Mouse (Mus musculus) hindbrain, embryonic 10.5 days (tissue): ENCODE measurements around the gene Sertad3. TPM values are rescaled to one million over a fixed set of nuclear protein-coding genes. Genes with fewer than 3 reads are reported as not detected.
A peak's percentile ranks its signal among the peaks of the same experiment; 100 is the strongest.

Experiments
- DNase-seq: peaks from one replicate; pipeline ENCODE4 v3.0.0-alpha.2; 2017; ENCODE audit warnings: low spot score
- H3K27ac ChIP-seq: fragments of 300-500 bp; sonication (generic); 2 replicates; pipeline ENCODE4 v1.5.1; 2016; ENCODE audit warnings: mild to moderate bottlenecking, moderate library complexity
- H3K27me3 ChIP-seq: fragments of 300-500 bp; sonication (generic); 2 replicates; pipeline ENCODE4 v1.6.1; 2016; ENCODE audit warnings: mild to moderate bottlenecking; ENCODE audit not compliant: poor library complexity, insufficient read depth, severe bottlenecking
- H3K36me3 ChIP-seq: fragments of 300-500 bp; sonication (generic); 2 replicates; pipeline ENCODE4 v1.6.1; 2016; ENCODE audit warnings: mild to moderate bottlenecking, moderate library complexity
- H3K4me1 ChIP-seq: fragments of 300-500 bp; sonication (generic); replicated peaks from 2 replicates; pipeline ENCODE4 v1.6.1; 2016; ENCODE audit warnings: mild to moderate bottlenecking
- H3K4me3 ChIP-seq: fragments of 300-500 bp; sonication (generic); 2 replicates; pipeline ENCODE4 v1.5.1; 2016; ENCODE audit warnings: mild to moderate bottlenecking, moderate library complexity
- H3K9me3 ChIP-seq: fragments of 300-500 bp; sonication (generic); 2 replicates; pipeline ENCODE4 v1.6.1; 2016; ENCODE audit warnings: mild to moderate bottlenecking, moderate library complexity
- WGBS: fragments of 180-500 bp; shearing (Covaris S2); methylation state at CpG from one replicate; pipeline ENCODE4 v1.1.7; 2016; 5-methylcytosine and 5-hydroxymethylcytosine counted together
- polyA plus RNA-seq: library from polyadenylated mRNA; unstranded; fragments of >200 nt; fragmentation: Nextera tagmentation; extraction: Ambion mirVana; gene quantifications from 2 replicates; pipeline ENCODE4 v1.2.1, GENCODE M21; 2016

Sertad3 gene
- polyA plus RNA-seq, 1 experiment from 2014 or later, result 23.0 TPM

GRCm38 (mm10) chr7:27473835-27474489, 394 bp downstream of the Sertad3 start:
- Histone ChIP-seq H3K27me3 (no peaks in the 10 kb centered on the region), H3K4me3 (peak overlapping the region; percentile 80), H3K9me3 (no peaks in the 10 kb centered on the region), H3K36me3 (peaks cover 24% of the 10 kb centered on the region), H3K27ac (peak overlapping the region; percentile 91), H3K4me1 (peaks cover 13% of the 10 kb centered on the region)
- DNase-seq, result no peak
- under 1% methylated on average over 34 of the region's 34 CpGs for WGBS

DNA sequence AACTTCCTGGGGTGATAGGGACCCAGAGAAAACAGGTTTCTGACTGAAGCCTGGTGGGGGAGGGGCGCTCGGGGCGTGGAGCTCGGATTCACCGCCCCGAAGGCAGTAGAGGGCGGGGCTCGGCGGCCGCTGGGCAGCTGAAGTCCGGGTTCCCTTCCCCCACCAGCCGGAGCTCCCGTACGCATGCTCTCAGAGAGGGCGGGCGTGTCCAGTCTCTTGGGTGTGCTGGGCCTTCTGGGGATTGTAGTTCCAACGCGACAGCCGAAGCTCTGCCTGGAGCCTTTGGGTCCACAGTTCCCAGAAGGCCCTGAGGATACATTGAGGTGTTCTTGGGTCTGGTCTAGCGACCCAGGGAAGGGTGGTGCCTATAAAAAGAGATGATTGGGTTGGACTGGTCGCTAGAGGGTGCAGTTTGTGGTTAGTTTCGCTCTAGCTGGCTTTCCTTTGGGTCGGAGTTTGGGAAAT, 954 bp downstream of the Sertad3 start:
- Histone ChIP-seq H3K4me1 (peaks cover 13% of the 10 kb centered on the region), H3K9me3 (no peaks in the 10 kb centered on the region), H3K36me3 (peaks cover 24% of the 10 kb centered on the region), H3K27me3 (no peaks in the 10 kb centered on the region), H3K4me3 (peak overlapping the region; percentile 80), H3K27ac (peak overlapping the region; percentile 91)
- WGBS, result under 1% methylated on average over 23 of the region's 23 CpGs
- DNase-seq, result peak; percentile 97

- Histone ChIP-seq H3K36me3 (peaks cover 24% of the 10 kb centered on the region), H3K4me3 (no peak overlapping the region), H3K27ac (no peak overlapping the region), H3K27me3 (no peaks in the 10 kb centered on the region), H3K4me1 (peaks cover 13% of the 10 kb centered on the region), H3K9me3 (no peaks in the 10 kb centered on the region)
- WGBS, result 93% methylated on average over 2 of the region's 2 CpGs
- DNase-seq, result no peak
Measured at GRCm38 (mm10) chr7:27475596-27475995, 2.0 kb downstream of the Sertad3 start.

DNA sequence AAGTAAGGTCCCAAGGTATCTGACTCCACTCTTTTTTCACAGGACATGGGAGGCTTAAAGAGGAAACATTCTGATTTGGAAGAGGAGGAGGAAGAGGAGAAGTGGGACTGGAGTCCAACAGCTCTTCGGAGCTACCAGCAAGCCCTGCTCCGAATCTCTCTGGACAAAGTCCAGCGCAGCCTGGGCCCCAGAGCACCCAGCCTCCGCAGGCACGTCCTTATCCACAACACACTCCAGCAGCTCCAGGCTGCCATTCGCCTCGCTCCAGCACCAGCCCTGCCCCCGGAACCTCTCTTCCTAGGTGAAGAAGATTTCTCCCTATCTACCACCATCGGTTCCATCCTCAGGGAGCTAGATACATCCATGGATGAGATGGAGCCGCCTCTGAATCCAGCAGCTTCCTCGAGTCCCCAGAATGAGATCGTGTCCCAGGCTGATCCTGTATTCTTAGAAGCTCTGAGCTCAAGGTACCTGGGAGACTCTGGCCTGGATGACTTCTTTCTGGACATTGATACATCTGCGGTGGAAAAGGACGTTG, 2.6 kb downstream of the Sertad3 start:
- DNase-seq, result no peak
- Histone ChIP-seq H3K27ac (no peak overlapping the region), H3K36me3 (peaks cover 24% of the 10 kb centered on the region), H3K4me1 (peaks cover 18% of the 10 kb centered on the region), H3K27me3 (no peaks in the 10 kb centered on the region), H3K9me3 (no peaks in the 10 kb centered on the region), H3K4me3 (no peak overlapping the region)
- WGBS, result 94% methylated on average over 14 of the region's 14 CpGs

- Histone ChIP-seq H3K27me3 (no peaks in the 10 kb centered on the region), H3K4me3 (no peak overlapping the region), H3K27ac (no peak overlapping the region), H3K9me3 (no peaks in the 10 kb centered on the region), H3K36me3 (peaks cover 24% of the 10 kb centered on the region), H3K4me1 (peaks cover 24% of the 10 kb centered on the region)
- DNase-seq, result no peak
- 84% methylated on average over 7 of the region's 7 CpGs for WGBS
Measured at GRCm38 (mm10) chr7:27478561-27478960, 5.0 kb downstream of the Sertad3 start.

DNA sequence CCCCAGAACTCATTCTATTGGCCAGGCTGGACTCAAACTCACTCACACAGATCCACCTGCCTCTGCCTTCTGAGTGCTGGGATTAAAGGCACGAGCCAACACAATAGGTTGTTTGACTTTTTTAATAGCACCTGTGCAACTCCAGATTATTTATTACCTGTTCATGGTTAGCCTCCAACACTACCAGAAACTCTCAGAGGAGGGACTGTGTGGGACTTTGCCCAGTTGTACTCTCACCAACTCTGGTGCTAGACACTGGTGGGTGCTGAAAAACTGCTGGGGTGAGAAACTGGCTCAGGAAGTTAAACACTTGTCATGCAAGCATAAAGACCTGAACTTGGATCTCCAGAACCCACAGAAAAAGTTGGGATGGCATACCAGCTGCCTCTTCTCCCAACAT, 6.2 kb downstream of the Sertad3 start:
- Histone ChIP-seq H3K27ac (no peak overlapping the region), H3K9me3 (no peaks in the 10 kb centered on the region), H3K4me3 (no peak overlapping the region), H3K27me3 (no peaks in the 10 kb centered on the region), H3K36me3 (peaks cover 24% of the 10 kb centered on the region), H3K4me1 (peaks cover 24% of the 10 kb centered on the region)
- DNase-seq, result no peak
- WGBS, result 81% methylated on average over 1 of the region's 1 CpGs

- Histone ChIP-seq H3K27me3 (peaks cover 4% of the 10 kb centered on the region), H3K4me3 (peak overlapping the region; percentile 51; the same call in 1 of the 2 replicates), H3K36me3 (peaks cover 24% of the 10 kb centered on the region), H3K4me1 (peaks cover 17% of the 10 kb centered on the region), H3K9me3 (no peaks in the 10 kb centered on the region), H3K27ac (peak overlapping the region; percentile 89; the same call in 1 of the 2 replicates)
- WGBS, result 75% methylated on average over 3 of the region's 3 CpGs
- DNase-seq, result no peak
Measured at GRCm38 (mm10) chr7:27480506-27480905, 6.9 kb downstream of the Sertad3 start.

DNA sequence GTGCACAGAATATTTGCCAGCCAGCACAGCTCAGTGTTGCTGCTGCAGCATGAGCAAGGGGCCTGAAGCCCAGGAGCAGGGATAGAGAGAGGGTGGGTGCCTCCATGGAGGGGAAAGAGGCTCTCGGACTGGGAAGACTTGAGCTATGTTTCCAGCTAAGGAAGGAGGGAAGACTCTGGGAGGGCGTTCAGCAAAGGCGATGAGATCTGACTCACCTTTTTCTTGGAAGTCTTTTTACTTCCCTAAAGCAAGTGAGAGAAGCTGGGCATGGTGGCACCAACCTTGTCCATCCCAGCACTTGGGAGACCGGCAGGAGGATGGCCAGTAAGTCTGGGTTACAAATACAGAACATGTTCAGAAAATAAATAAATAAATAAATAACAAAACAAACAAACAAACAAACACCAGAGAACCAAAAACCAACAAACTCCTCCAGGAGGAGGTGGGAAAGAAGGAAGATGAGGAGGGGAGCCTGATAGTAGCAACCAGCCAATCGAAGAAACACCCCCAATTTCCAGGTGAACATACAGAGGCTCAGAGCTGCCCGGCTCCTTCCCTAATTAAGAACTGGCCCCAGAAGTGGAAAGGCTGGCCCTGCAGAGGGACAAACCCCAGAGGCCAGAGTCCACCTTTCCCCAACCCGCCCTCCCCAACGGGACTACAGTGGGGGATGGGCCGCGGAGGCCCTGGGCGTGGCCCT, 7.5 kb downstream of the Sertad3 start:
- Histone ChIP-seq H3K27ac (peak overlapping the region; percentile 89), H3K27me3 (peaks cover 7% of the 10 kb centered on the region), H3K4me1 (peaks cover 16% of the 10 kb centered on the region), H3K36me3 (peaks cover 23% of the 10 kb centered on the region), H3K9me3 (no peaks in the 10 kb centered on the region), H3K4me3 (peak overlapping the region; percentile 51)
- no peak for DNase-seq
- WGBS, result 14% methylated on average over 11 of the region's 11 CpGs

GRCm38 (mm10) chr7:27481627-27481969, 8.0 kb downstream of the Sertad3 start:
- H3K27me3 ChIP-seq, result peaks cover 7% of the 10 kb centered on the region
- peak overlapping the region; percentile 51 for H3K4me3 ChIP-seq
- DNase-seq, result peak; percentile 76
- H3K9me3 ChIP-seq, result no peaks in the 10 kb centered on the region
- H3K4me1 ChIP-seq, result peaks cover 20% of the 10 kb centered on the region
- peak overlapping the region; percentile 89 for H3K27ac ChIP-seq
- WGBS, result under 1% methylated on average over 12 of the region's 12 CpGs
- H3K36me3 ChIP-seq, result peaks cover 18% of the 10 kb centered on the region

- no peaks in the 10 kb centered on the region for H3K36me3 ChIP-seq
- WGBS, result 88% methylated on average over 4 of the region's 4 CpGs
- peaks cover 32% of the 10 kb centered on the region for H3K4me1 ChIP-seq
- no peak overlapping the region for H3K4me3 ChIP-seq
- no peak overlapping the region for H3K27ac ChIP-seq
- no peak for DNase-seq
- H3K27me3 ChIP-seq, result peaks cover 13% of the 10 kb centered on the region
- no peaks in the 10 kb centered on the region for H3K9me3 ChIP-seq
Measured at GRCm38 (mm10) chr7:27483860-27484259, 10.3 kb downstream of the Sertad3 start.

DNA sequence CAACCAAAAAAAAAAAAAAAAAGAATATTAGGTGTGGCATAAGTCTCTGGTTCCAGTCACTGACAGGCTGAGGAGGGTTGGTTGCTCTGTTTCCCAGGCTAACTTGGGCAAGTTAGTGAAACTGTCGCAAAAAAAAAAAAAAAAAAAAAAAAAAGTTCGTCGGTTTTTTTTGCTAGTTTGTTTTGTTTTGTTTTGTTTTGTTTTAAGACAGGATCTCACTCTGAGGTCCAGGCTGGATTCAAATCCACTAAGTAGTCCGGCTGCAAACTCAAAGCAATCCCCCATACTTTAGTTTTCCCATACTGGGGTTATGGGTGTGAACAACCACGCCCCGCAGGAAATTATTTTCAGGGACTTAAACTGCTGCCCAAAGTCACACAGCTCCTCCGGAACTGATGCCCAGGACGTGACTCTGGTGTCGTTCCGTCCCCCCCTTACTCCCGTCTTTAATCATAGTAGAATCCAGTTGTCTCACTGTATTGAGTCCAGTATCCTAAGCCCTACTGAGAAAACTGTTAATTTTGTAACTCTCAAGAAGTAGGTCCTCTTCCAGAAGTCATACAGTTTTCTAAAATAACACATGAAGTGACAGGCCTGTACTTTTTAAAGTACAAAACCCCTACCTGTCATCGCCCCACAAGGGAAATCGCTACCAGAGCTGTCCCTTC, 12.7 kb downstream of the Sertad3 start:
- H3K27me3 ChIP-seq, result peaks cover 24% of the 10 kb centered on the region
- peak overlapping the region; percentile 62 for H3K4me3 ChIP-seq
- peaks cover 47% of the 10 kb centered on the region for H3K4me1 ChIP-seq
- H3K36me3 ChIP-seq, result peaks cover 8% of the 10 kb centered on the region
- peak overlapping the region; percentile 96 for H3K27ac ChIP-seq
- no peak for DNase-seq
- WGBS, result 7% methylated on average over 13 of the region's 13 CpGs
- H3K9me3 ChIP-seq, result no peaks in the 10 kb centered on the region

DNA sequence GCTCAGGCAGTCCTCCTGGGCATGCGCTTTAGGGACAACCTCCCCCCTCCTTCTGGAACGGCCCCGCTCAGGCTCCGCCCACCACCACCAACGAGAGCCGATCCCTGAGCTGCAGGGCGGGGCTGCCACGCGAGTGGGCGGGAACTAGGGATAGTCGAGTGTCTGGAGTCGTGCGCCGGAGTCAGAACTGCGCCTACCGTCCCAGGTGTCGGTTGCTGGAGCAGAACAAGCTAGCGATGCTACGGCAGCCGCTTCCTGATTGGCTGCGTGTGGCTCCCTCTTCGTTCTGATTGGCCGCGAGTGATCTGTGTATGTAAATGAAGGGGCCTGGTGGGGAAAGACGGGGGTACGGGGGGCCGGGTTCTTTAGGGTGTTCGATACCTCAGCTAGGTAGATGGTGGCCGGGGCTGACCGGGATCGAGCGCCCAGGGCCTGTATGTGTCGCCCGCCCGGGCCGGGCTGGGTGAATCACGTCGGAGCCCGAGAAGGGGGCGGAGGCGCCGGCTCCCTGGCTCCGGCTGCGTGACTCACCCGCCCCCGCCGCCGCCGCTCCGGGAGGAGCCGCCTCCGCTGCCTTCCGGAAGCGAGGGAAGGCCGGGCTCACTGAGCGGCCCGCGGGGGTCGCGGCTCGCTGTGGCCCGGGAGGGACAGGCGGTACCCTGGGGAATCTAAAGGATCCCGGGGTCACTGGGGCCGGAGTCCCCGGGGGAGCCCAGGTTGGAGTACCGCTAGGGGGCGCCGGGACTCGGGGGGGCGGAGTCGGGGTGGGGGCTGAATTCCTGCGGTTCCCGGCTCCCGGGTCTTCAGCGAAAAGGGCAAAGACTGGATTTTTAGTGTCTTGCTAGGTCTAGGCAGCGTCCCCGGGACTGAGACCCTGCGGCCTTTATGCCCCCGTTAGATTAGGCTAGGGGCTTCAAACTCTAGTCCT, 13.5 kb downstream of the Sertad3 start, which contains the start of gene Sertad1:
Gene Sertad1 (plus strand): TSS at position 141 of the 928 bp plus-strand sequence.
- Histone ChIP-seq H3K36me3 (peaks cover 8% of the 10 kb centered on the region), H3K4me3 (peak within 1 kb of the TSS; percentile 62), H3K9me3 (no peaks in the 10 kb centered on the region), H3K27me3 (peaks cover 24% of the 10 kb centered on the region), H3K27ac (peak within 1 kb of the TSS; percentile 96), H3K4me1 (peaks cover 45% of the 10 kb centered on the region)
- peak; percentile 100 for DNase-seq
- under 1% methylated on average over 80 of the region's 80 CpGs for WGBS
